Mouse (Mus musculus) granulocyte monocyte progenitor cell, adult 5-6 weeks (primary cell): ENCODE data around the gene Gspt1. TPM values are rescaled to one million over a fixed set of nuclear protein-coding genes. Genes with fewer than 3 reads are reported as not detected.

Source experiments
- total RNA-seq, 2 experiments: library from RNA; stranded (forward) in 1 of 2; stranded (reverse) in 1 of 2; fragments of 200-712, 200-1000 nt in 1 of 2; fragments of >200 nt in 1 of 2; fragmentation: Nextera tagmentation in 1 of 2; gene quantifications; 2 replicates each; pipeline ENCODE4 v1.2.3; 2014 to 2017

Gene Gspt1
- total RNA-seq, 2 experiments from 2014 or later = 165 to 354 TPM

Other genes with a start within 250 kb of the Gspt1 start
- 1.8 and 2.2 TPM in 2 replicates for gene Snn, start 193.4 kb downstream of the Gspt1 start, total RNA-seq (2014; fragmentation: Nextera tagmentation)
- 0.43 and 2.0 TPM in 2 replicates for gene Snn, start 193.4 kb downstream of the Gspt1 start, total RNA-seq (2017)
- gene Litaf, start 188.2 kb downstream of the Gspt1 start, total RNA-seq (2014; fragmentation: Nextera tagmentation) = 46.4 and 48.0 TPM in 2 replicates
- 27.4 and 33.4 TPM in 2 replicates for gene Litaf, start 188.2 kb downstream of the Gspt1 start, total RNA-seq (2017)
- 52.8 and 71.7 TPM in 2 replicates for gene Txndc11, start 119.7 kb downstream of the Gspt1 start, total RNA-seq (2014; fragmentation: Nextera tagmentation)
- gene Txndc11, start 119.7 kb downstream of the Gspt1 start, total RNA-seq (2017) = 36.8 and 44.6 TPM in 2 replicates
- gene Zc3h7a, start 77.9 kb downstream of the Gspt1 start, total RNA-seq (2014; fragmentation: Nextera tagmentation) = 178 and 213 TPM in 2 replicates
- gene Zc3h7a, start 77.9 kb downstream of the Gspt1 start, total RNA-seq (2017) = 208 and 260 TPM in 2 replicates
- gene Rsl1d1, start 51.0 kb downstream of the Gspt1 start, total RNA-seq (2014; fragmentation: Nextera tagmentation) = 162 and 210 TPM in 2 replicates
- 280 and 324 TPM in 2 replicates for gene Rsl1d1, start 51.0 kb downstream of the Gspt1 start, total RNA-seq (2017)
- gene Tnfrsf17, start 59.5 kb upstream of the Gspt1 start, total RNA-seq (2014; fragmentation: Nextera tagmentation) = not detected in 2 replicates
- gene Tnfrsf17, start 59.5 kb upstream of the Gspt1 start, total RNA-seq (2017) = not detected in 2 replicates
- 14.1 and 21.2 TPM in 2 replicates for gene Snx29, start 68.6 kb upstream of the Gspt1 start, total RNA-seq (2014; fragmentation: Nextera tagmentation)
- gene Snx29, start 68.6 kb upstream of the Gspt1 start, total RNA-seq (2017) = 7.8 and 10.8 TPM in 2 replicates